ENCODE assay signal across 9 mouse cellular contexts in genomic region chr15:77835930-77836653, GRCm38 (mm10). TPM values are rescaled to one million over a fixed set of nuclear protein-coding genes. Genes with fewer than 3 reads are reported as not detected.
A peak's percentile ranks its signal among the peaks of the same experiment; 100 is the strongest.
DNase-seq lines count a peak whose midpoint lies in the region; ATAC-seq and TF ChIP-seq lines count a peak whose summit lies in the region.
"Had no signal": no experiment of that assay in that cellular context is flagged by ENCODE, and none has a peak within 500 bp of the region (broad histone marks: within the 10 kb centered on the region; RNA-seq: fewer than 3 reads in every experiment).

No protein-coding gene starts in this region.

- 21% methylated on average over 9 of the region's 9 CpGs for WGBS in heart, embryonic 10.5 days
- 45% methylated on average over 9 of the region's 9 CpGs for WGBS in limb, embryonic 10.5 days
- 9% methylated on average over 9 of the region's 9 CpGs for whole genome bisulfite sequencing in stomach, postnatal 0 days

- H3ac ChIP-seq in C2C12 (ENCODE audit: control insufficient read depth, insufficient read length, low read depth), result peak overlapping the region; percentile 48

- peaks cover 93% of the 10 kb centered on the region for H3K4me1 ChIP-seq in heart, embryonic 10.5 days
- peaks cover 76% of the 10 kb centered on the region for H3K4me1 ChIP-seq in limb, embryonic 10.5 days
- peaks cover 49% of the 10 kb centered on the region for H3K4me1 ChIP-seq in stomach, postnatal 0 days (replicated peaks; ENCODE audit: control insufficient read depth, insufficient read depth)

- peak overlapping the region; percentile 50 for H3K9ac ChIP-seq in stomach, postnatal 0 days (ENCODE audit: low read length)
- H3K9ac ChIP-seq: neural tube, embryonic 12.5 days had no signal

- peaks cover 100% of the 10 kb centered on the region for H3K79me2 ChIP-seq in C2C12 (ENCODE audit: control insufficient read depth, insufficient read depth)

- intact Hi-C loops in left cerebral cortex, postnatal 36 days (cut with DNase I), result no loop called here

- peak overlapping the region; percentile 94 for H3K27ac ChIP-seq in heart, embryonic 10.5 days
- peak overlapping the region; percentile 73 for H3K27ac ChIP-seq in limb, embryonic 10.5 days
- peak overlapping the region; percentile 86 for H3K27ac ChIP-seq in stomach, postnatal 0 days (replicated peaks)
- H3K27ac ChIP-seq: neural tube, embryonic 12.5 days had no signal

- peak; percentile 84 for DNase-seq in heart, embryonic 10.5 days (ENCODE audit: low spot score)
- no peak for DNase-seq in heart, adult 9 months (ENCODE audit: low spot score in 2 of 2)
- DNase-seq in adrenal gland, postnatal 36 days, result peak; percentile 83
- DNase-seq in limb, embryonic 10.5 days (ENCODE audit: low spot score), result no peak
- peak; percentile 87 for DNase-seq in stomach, postnatal 0 days (ENCODE audit: low spot score)
- no peak for DNase-seq in left cerebral cortex, postnatal 36 days (ENCODE audit: low spot score in 2 of 2)
- DNase-seq in layer of hippocampus, postnatal 25 days (ENCODE audit: extremely low spot score in 1 of 2, low spot score in 1 of 2), result no peak

- ATAC-seq in stomach, postnatal 0 days (ENCODE audit: low FRiP score, low TSS enrichment), result peak; percentile 80

- H3K27me3 ChIP-seq in heart, embryonic 10.5 days (ENCODE audit: insufficient read depth, poor library complexity, severe bottlenecking), result no peaks in the 10 kb centered on the region
- no peaks in the 10 kb centered on the region for H3K27me3 ChIP-seq in C2C12 (ENCODE audit: control insufficient read depth, insufficient read depth, insufficient read length)
- no peaks in the 10 kb centered on the region for H3K27me3 ChIP-seq in limb, embryonic 10.5 days (ENCODE audit: low read depth, poor library complexity, severe bottlenecking)
- H3K27me3 ChIP-seq in stomach, postnatal 0 days (ENCODE audit: control insufficient read depth, insufficient read depth, low read length), result no peaks in the 10 kb centered on the region
- H3K27me3 ChIP-seq: neural tube, embryonic 12.5 days had no signal

- H3K4me3 ChIP-seq in heart, embryonic 10.5 days, result peak overlapping the region; percentile 40
- H3K4me3 ChIP-seq in C2C12 (ENCODE audit: insufficient read depth, poor library complexity, severe bottlenecking), result no peak overlapping the region
- H3K4me3 ChIP-seq in limb, embryonic 10.5 days, result no peak overlapping the region
- H3K4me3 ChIP-seq in stomach, postnatal 0 days (ENCODE audit: low read depth, low read length), result peak overlapping the region; percentile 15; the same call in 1 of the 2 replicates
- H3K4me3 ChIP-seq: neural tube, embryonic 12.5 days had no signal

- H3K79me3 ChIP-seq in C2C12 (ENCODE audit: low read depth), result peaks cover 99% of the 10 kb centered on the region

- H3K9me3 ChIP-seq in heart, embryonic 10.5 days, result no peaks in the 10 kb centered on the region
- H3K9me3 ChIP-seq in limb, embryonic 10.5 days (replicated peaks), result no peaks in the 10 kb centered on the region
- H3K9me3 ChIP-seq in stomach, postnatal 0 days (ENCODE audit: control insufficient read depth, low read length), result no peaks in the 10 kb centered on the region
- H3K9me3 ChIP-seq: neural tube, embryonic 12.5 days had no signal

- peak overlapping the region; percentile 45 for H3K4me2 ChIP-seq in stomach, postnatal 0 days (replicated peaks; ENCODE audit: low read depth)
- H3K4me2 ChIP-seq: neural tube, embryonic 12.5 days had no signal

- TF ChIP-seq EP300 in stomach, postnatal 0 days (optimal IDR thresholded peaks at IDR 0.05), result no peak

- TF ChIP-seq CTCF in C2C12 (IDR thresholded peaks at IDR 0.05; ENCODE audit: control insufficient read depth, insufficient read depth, insufficient read length), result no peak
- peak; percentile 34 for TF ChIP-seq CTCF in stomach, postnatal 0 days (IDR thresholded peaks at IDR 0.05; ENCODE audit: low read depth)

- peaks cover 17% of the 10 kb centered on the region for H3K36me3 ChIP-seq in heart, embryonic 10.5 days
- H3K36me3 ChIP-seq in C2C12 (ENCODE audit: control insufficient read depth, insufficient read depth), result peaks cover 90% of the 10 kb centered on the region
- H3K36me3 ChIP-seq in limb, embryonic 10.5 days, result peaks cover 14% of the 10 kb centered on the region
- H3K36me3 ChIP-seq in stomach, postnatal 0 days (ENCODE audit: control insufficient read depth, insufficient read depth, low read length), result 0 out of 2 replicates have a peak, but pooled peaks cover 3% of the 10 kb centered on the region
- H3K36me3 ChIP-seq: neural tube, embryonic 12.5 days had no signal

TF ChIP-seq in C2C12, 6 proteins besides CTCF, POLR2A, EP300 and RAD21:
- TF ChIP-seq MYOD1 (IDR thresholded peaks at IDR 0.05; ENCODE audit: control insufficient read depth, insufficient read length, low read depth) (peak; percentile 33), CEBPB (IDR thresholded peaks at IDR 0.05; ENCODE audit: low read depth) (no peak), FOSL1 (IDR thresholded peaks at IDR 0.05; ENCODE audit: insufficient read depth, low read length, poor library complexity, severe bottlenecking) (peak; percentile 57)
TF ChIP-seq in C2C12: peak in this region for 2.

RNA-seq across cellular contexts. Expression of gene Myh9, which starts 5.9 kb away (rescaled TPM):
- polyA plus RNA-seq in heart, embryonic 10.5 days (2016; fragmentation: Nextera tagmentation; extraction: Ambion mirVana), result 34.5 and 37.5 TPM in 2 replicates
- polyA plus RNA-seq in C2C12 (2012; fragmentation: generic; extraction: Trizol), result 580 TPM
- total RNA-seq in adrenal gland, postnatal 36 days (2021), result 100 to 1,000 TPM; 309 to 387 TPM
- polyA plus RNA-seq in limb, embryonic 10.5 days (2016; fragmentation: Nextera tagmentation; extraction: Ambion mirVana), result 30.6 and 39.2 TPM in 2 replicates
- polyA plus RNA-seq in stomach, postnatal 0 days (2015; fragmentation: Nextera tagmentation; extraction: Ambion mirVana), result 27.9 and 32.9 TPM in 2 replicates
- total RNA-seq in left cerebral cortex, postnatal 36 days (2021), result 10 to 100 TPM; 58.0 to 77.6 TPM
- total RNA-seq in layer of hippocampus, postnatal 25 days (2021), result 10 to 100 TPM; 75.0 to 90.2 TPM

Comparison
In these comparisons a context has a peak if more than half of its experiments do, and no peak if none do; other contexts are left out.
1. DNase-seq: peak in heart, embryonic 10.5 days (single experiment), adrenal gland, postnatal 36 days (2 of 2) and stomach, postnatal 0 days (single experiment); none in heart, adult 9 months (0 of 2), limb, embryonic 10.5 days (single experiment), left cerebral cortex, postnatal 36 days (0 of 2) and layer of hippocampus, postnatal 25 days (0 of 2).
2. H3K4me3 ChIP-seq: peak in heart, embryonic 10.5 days (single experiment) and stomach, postnatal 0 days (single experiment); none in C2C12 (single experiment) and limb, embryonic 10.5 days (single experiment).
3. RNA of gene Myh9, which starts 5.9 kb away (polyA plus RNA-seq): 580 TPM in C2C12 (single experiment); 30.6 to 39.2 TPM in limb, embryonic 10.5 days, 34.5 to 37.5 TPM in heart, embryonic 10.5 days and 27.9 to 32.9 TPM in stomach, postnatal 0 days; every median in the first group is over 10 times any median in the second.
4. Peak in every context shown above with its lines, with median percentiles within 50 percentile points of each other: H3K27ac ChIP-seq.